Mouse (Mus musculus) left cerebral cortex, adult 18-20 months (tissue): ENCODE results near the gene Cdk5r2. TPM values are rescaled to one million over a fixed set of nuclear protein-coding genes. Genes with fewer than 3 reads are reported as not detected.

ENCODE experiments used
- DNase-seq, 2 experiments: peaks; one replicate each; pipeline ENCODE4 v3.0.0; 2021 to 2022; ENCODE audit warnings: low spot score in 2 of 2, mixed read lengths in 1 of 2
- total RNA-seq, 2 experiments: library from RNA; stranded (reverse); gene quantifications; 2 replicates each; pipeline ENCODE4 v1.2.3; 2021

Gene Cdk5r2
- total RNA-seq, 2 experiments from 2014 or later = 315 to 347 TPM

GRCm38 (mm10) chr1:74850251-74850650 is 4.5 kb upstream of the Cdk5r2 start:
- peak; percentile 73 to 88 for DNase-seq

- peak in 1 of 2 experiments; percentile 64 for DNase-seq
Observed at GRCm38 (mm10) chr1:74851001-74851775, 3.5 kb upstream of the Cdk5r2 start.

DNA sequence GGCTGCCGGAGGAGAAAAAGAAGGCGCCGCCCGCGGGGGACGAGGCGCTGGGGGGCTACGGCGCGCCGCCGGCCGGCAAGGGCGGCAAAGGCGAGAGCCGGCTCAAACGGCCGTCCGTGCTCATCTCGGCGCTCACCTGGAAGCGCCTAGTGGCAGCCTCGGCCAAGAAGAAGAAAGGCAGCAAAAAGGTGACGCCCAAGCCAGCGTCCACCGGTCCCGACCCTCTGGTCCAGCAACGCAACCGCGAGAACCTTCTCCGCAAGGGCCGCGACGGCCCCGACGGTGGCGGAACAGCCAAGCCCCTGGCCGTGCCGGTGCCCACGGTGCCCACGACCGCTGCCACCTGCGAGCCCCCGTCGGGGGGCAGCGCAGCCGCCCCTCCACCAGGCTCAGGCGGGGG is 422 bp downstream of the Cdk5r2 start:
- DNase-seq = peak in 1 of 2 experiments; percentile 36

GRCm38 (mm10) chr1:74855651-74856438 is 1.1 kb downstream of the Cdk5r2 start:
- peak in 1 of 2 experiments; percentile 32 for DNase-seq

GRCm38 (mm10) chr1:74856439-74856720 is 1.6 kb downstream of the Cdk5r2 start:
- no peak for DNase-seq

- no peak for DNase-seq
Observed at GRCm38 (mm10) chr1:74856791-74857190, 2.1 kb downstream of the Cdk5r2 start.

- peak in 1 of 2 experiments; percentile 42 for DNase-seq
Observed at GRCm38 (mm10) chr1:74857201-74857600, 2.5 kb downstream of the Cdk5r2 start.

DNA sequence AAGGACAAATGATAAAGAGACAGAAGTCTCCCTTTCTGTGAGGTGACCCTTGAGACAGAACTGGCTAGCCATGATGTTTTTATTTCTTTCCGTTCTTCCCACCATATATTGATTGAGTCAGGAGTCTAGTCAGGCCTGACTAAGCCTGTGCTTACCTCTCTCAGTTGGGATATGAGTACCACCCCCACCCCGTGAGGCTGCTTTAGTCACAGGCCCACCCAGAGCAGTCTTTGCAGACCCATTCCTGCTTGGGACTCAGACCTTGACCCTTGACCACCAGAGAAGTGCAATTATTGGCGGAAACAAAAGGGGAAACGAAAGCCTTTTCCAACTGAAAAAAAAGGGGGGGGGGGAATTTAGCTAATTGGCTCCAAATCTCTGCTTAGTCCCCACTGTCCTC is 2.9 kb downstream of the Cdk5r2 start:
- DNase-seq = no peak

DNA sequence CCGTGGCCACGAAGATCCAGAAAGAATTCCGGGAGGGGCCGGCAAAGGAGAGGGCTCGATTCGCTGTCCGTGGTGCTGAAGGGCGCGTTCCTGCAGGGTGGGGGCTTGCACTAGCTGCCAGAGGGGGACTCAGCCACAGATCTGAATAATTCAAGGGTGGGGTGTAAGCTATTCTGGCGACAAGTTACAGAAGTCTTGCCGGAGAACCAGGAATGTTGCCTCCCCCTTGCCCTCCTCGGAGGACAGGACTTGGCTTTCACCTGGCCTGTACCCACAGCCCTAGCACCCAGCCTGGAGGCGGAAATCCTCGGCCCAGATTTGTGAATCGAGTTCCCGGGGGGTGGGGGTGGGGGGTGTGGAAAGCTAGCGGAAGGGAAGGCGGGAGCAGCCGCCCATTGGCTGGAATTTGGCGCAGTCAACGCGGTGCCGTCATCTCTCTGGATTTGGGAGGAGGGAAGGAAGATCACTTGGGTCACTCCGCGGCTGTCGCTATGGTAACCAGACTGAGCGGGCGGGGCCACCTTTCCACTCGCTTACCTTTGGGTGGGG is 3.5 kb downstream of the Cdk5r2 start:
- DNase-seq = peak; percentile 90 to 93

DNA sequence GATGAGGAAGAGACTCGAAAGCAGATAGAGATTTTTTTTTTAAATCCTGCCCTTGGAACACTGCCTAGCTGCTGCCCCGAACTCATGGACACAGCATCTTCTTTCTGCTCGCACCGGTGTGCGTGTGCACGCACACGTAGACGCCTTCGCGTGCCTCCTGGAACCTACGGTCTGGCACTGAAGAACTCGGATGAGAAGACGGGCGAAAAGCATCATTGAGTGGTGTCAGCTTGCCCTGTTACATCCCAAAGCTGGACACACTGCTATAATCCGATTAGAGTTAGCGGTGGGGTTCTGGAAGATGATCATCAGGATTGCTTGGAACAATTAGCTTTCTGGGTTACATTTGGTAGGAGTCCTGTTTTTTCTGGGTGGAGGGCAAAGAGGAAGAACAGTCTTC is 4.1 kb downstream of the Cdk5r2 start:
- no peak for DNase-seq

DNA sequence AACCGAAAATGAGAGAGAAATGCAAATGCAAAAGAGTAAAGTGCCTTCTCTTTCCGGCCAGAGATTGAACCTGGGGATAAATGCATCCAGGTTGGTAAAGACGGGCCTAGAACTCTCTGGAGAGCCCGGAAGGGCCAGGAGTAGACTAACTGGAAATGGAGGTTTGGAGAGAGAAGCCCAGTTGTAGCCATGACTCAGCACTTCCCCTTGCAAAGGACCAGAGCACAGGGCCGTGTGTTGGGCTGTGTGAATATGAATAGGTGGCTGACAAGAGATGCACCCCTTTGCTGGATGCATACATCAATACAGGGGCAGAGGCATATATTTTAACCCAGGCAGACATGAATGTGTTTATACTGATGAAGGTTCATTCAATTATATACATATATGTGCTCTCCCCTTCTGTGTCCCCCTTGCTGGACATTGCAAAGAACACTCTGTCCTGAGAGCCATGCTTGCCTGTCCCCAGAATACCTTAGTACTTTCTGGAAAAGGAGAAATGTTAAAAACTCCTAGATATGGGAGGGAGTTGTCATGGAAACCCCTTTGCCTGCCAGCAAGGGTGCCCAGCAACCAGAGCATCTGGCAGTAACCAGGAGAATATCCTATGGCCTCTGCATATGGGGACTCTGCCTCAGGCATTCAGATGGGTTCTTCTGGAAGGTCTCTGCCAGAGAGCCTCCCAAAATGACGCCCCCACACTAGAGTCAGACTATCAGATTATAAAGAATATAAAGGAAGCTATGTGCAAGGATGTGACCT is 4.7 kb downstream of the Cdk5r2 start:
- DNase-seq = peak in 1 of 2 experiments; percentile 44

GRCm38 (mm10) chr1:74861783-74862182 is 7.0 kb downstream of the Cdk5r2 start:
- no peak for DNase-seq

DNA sequence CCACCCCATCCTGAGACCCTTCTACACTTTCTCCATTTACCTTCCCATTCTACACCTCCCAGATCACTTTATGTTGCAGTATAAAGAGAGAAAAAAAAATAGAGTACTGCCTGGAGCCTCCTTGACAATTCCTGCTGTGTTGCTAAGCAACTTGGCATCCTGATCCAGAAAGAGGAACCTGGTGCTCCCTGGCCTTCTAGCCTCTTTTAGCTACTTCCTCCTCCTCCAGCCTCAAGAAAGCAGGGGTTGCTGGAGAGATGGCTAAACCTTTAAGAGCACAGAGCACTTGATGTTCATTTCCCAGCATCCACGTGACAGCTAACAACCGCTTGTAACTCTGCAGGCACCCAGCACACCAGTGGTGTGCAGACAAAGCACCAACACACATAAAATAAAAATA is 17.5 kb downstream of the Cdk5r2 start:
- no peak for DNase-seq

GRCm38 (mm10) chr1:74877199-74877598 is 22.5 kb downstream of the Cdk5r2 start:
- no peak for DNase-seq

DNA sequence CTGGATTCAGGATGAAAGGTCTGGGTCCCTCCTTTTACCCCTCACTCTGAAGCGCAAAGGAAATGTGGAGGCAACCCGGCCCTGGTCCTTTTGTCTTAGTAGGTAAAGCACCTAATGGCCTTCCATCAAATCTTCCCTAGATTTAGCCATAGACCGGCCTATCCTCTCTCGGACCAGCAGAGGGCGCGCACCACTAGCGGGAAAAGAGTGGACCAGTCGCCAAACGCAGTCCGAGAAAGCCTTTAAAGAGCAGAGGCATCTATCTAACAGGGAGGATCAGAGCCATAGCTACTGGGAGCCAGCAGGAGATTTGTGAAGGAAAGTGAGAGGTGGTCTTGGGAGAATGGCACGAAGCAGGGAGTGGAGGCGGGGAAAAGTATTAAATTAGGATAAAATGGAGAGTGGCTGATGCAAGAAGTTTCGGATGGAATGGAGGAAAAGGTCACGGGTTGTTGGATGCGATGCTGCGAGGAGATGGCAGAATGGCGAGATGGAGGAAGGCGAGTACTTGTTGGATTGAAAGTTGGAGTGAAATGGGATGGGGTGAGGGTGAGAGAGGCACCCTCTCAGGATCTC is 26.1 kb downstream of the Cdk5r2 start:
- DNase-seq = peak; percentile 76 to 81

DNA sequence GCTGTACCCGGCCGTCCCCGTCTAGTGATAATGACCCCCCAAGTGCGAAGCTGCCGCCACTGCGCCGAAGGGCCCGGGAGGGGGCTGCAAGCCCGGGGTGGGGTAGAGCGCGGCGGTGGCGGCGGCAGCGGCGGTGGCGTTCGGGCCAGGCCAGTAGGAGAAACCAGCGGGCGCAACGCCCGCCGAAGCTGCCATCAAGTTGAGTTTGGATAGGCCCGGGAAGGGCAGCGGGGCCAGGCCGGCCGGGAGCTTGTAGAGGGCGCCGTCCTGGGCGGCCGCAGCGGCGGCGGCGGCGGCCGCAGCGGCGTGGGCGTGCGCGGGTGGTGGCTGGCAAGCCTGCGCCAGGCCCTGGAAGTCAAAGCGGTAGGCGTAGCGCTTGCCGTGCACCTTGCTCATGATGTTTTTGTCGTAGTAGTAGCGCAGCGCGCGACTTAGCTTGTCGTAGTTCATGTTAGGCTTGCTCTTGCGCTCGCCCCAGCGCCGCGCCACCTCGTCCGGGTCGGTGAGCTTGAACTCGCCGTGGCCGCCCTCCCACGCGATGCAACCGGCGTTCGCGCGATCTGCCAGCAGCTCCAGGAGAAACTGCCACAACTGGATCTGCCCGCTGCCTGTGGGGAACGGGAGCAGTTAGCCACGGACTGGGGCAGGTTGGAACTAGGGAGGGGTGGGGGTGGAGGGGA is 27.5 kb downstream of the Cdk5r2 start:
- no peak for DNase-seq

DNA sequence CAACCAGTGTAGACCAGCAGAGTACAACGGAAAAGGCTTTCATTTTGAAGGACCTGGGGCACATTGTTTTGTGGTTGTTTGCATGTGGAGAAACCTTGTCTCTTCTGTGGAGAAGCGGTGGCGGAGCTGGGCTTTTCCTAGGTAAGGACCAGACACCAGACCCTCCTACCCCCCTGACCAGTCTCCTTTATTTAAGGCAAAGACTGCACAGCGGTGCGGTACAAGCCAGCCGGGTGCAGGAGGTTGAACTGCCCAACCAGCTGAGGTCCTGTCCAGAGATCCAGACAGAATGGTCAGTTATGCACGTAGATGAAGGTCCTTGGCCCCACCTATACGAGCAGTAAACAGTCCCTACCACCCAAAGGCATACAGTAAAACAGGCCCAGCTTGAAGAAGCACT is 28.1 kb downstream of the Cdk5r2 start:
- no peak for DNase-seq

- DNase-seq = no peak
Observed at GRCm38 (mm10) chr1:74883441-74883840, 28.7 kb downstream of the Cdk5r2 start.

DNA sequence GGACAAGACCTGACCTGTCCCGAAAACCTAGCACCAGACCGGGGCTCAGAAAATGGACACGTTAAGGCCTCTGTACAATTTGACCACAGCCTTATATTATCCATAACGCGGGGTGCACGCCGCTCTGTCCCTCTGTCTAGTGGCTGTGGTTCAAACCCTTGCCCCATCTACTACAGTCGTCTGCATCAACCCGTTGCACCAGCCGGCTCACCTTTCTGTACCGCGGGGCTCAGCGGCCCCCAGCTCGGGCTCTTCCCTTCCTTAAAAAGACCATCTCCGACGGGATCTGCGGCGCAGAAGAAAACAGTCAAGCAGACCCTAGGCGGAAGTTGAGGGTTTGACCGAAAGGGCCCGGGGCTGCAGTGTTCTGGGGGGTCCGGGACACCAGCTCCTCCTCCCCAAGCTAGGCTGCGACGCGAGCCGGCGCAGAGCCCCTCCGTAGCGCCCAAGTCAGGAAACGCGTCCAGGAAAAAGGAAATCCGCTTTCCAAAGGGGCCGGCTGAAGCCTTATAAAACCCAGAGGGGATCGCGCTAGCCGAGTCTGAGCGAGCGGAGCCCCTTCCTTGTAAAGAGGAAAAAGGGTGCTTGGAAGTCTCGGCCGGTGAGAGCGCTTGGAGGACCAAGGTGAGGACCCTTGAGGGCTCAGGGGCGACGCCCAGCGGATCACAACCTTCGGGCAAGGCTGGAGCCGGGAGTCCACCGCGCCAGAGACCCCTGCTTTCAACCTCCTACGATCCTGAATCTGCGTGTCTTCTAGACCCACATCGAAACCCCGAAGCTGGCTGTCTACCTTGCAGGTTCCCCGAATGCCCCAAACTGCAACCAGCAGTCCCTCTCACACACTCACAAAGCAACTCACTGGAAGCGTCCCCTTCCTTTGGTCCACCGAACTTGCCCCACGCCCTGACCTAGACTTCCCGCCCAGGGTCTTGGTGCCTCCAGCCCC is 29.7 kb downstream of the Cdk5r2 start:
- DNase-seq = no peak
